Comparison of ENCODE assay signal across 9 mouse cellular contexts in the genomic region with DNA sequence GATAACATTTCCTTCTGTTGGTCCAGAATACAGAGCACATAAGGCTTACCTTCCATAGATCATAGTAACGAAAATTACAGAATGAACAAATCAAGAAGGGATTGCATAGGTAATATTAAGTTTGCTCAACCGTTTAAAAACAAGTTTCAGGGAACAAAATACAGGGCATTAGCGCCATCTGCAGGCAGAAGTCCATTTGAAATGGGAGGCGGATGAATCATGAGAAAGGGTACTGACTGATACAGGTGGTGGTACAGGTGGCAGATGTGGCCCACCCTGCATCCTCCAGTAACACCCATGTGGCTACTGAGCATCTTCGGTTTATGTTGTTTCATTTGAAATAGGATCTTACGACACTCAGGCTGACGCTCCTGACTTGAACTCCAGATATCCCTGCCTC. TPM values are rescaled to one million over a fixed set of nuclear protein-coding genes. Genes with fewer than 3 reads are reported as not detected.
DNase-seq lines count a peak whose midpoint lies in the region; ATAC-seq lines count a peak whose summit lies in the region.
"Had no signal": no experiment of that assay in that cellular context is flagged by ENCODE, and none has a peak within 500 bp of the region (broad histone marks: within the 10 kb centered on the region; RNA-seq: fewer than 3 reads in every experiment).

No protein-coding gene starts in this region.

- H3K4me2 ChIP-seq in forebrain, embryonic 13.5 days: no peak overlapping the region
- H3K4me2 ChIP-seq: limb, embryonic 13.5 days had no signal

- peaks cover 8% of the 10 kb centered on the region for H3K9me3 ChIP-seq in forebrain, embryonic 10.5 days
- H3K9me3 ChIP-seq in forebrain, embryonic 13.5 days (replicated peaks): peaks cover 4% of the 10 kb centered on the region; the same call in 1 of the 2 replicates

- H3K9ac ChIP-seq in forebrain, embryonic 13.5 days: no peak overlapping the region
- H3K9ac ChIP-seq: limb, embryonic 13.5 days had no signal

- H3K4me1 ChIP-seq in forebrain, embryonic 10.5 days: no peaks in the 10 kb centered on the region
- H3K4me1 ChIP-seq in forebrain, embryonic 13.5 days: no peaks in the 10 kb centered on the region

- DNase-seq in forebrain, embryonic 10.5 days (ENCODE audit: extremely low spot score, low spot score): peak; percentile 58
- DNase-seq in 3T3-L1 (ENCODE audit: low read depth, low spot score): peak; percentile 78
- DNase-seq in adrenal gland, postnatal 10 days: peak; percentile 82
- peak; percentile 30 for DNase-seq in fibroblast of lung, adult 2 months (ENCODE audit: low read depth)
- peak; percentile 88 for DNase-seq in kidney, postnatal 10 days
- peak; percentile 53 to 54 for DNase-seq in lung, adult 18-20 months
- peak; percentile 68 for DNase-seq in right cerebral cortex, postnatal 25 days

- no peaks in the 10 kb centered on the region for H3K27me3 ChIP-seq in forebrain, embryonic 10.5 days (ENCODE audit: poor library complexity, severe bottlenecking)
- H3K27me3 ChIP-seq in forebrain, embryonic 13.5 days: no peaks in the 10 kb centered on the region
- H3K27me3 ChIP-seq: limb, embryonic 13.5 days had no signal

- WGBS in forebrain, embryonic 10.5 days: 42% methylated on average over 7 of the region's 7 CpGs
- WGBS in forebrain, embryonic 13.5 days: 39% methylated on average over 7 of the region's 7 CpGs

- ATAC-seq in forebrain, embryonic 13.5 days: no peak

- H3K36me3 ChIP-seq in forebrain, embryonic 10.5 days (replicated peaks): no peaks in the 10 kb centered on the region
- no peaks in the 10 kb centered on the region for H3K36me3 ChIP-seq in forebrain, embryonic 13.5 days (ENCODE audit: poor library complexity, severe bottlenecking)
- H3K36me3 ChIP-seq: limb, embryonic 13.5 days had no signal

- no peak overlapping the region for H3K4me3 ChIP-seq in forebrain, embryonic 10.5 days
- H3K4me3 ChIP-seq in forebrain, embryonic 13.5 days: no peak overlapping the region
- H3K4me3 ChIP-seq: limb, embryonic 13.5 days had no signal

- H3K27ac ChIP-seq in forebrain, embryonic 10.5 days: no peak overlapping the region
- no peak overlapping the region for H3K27ac ChIP-seq in forebrain, embryonic 13.5 days
- H3K27ac ChIP-seq: limb, embryonic 13.5 days had no signal

RNA-seq across cellular contexts. Expression of gene Srd5a3, which starts 21.6 kb away (rescaled TPM):
- 22.8 and 22.9 TPM in 2 replicates for polyA plus RNA-seq in forebrain, embryonic 10.5 days (2016; fragmentation: Nextera tagmentation; extraction: Ambion mirVana)
- polyA plus RNA-seq in forebrain, embryonic 13.5 days (2015; fragmentation: Nextera tagmentation; extraction: Ambion mirVana): 15.4 and 16.5 TPM in 2 replicates
- total RNA-seq in adrenal gland, postnatal 10 days (2021): 10 to 100 TPM; 24.1 to 26.2 TPM

Comparison
In these comparisons a context has a peak if more than half of its experiments do, and no peak if none do; other contexts are left out.
1. DNase-seq: peak in every context shown above with its lines; median percentile 88 in kidney, postnatal 10 days; 82 in adrenal gland, postnatal 10 days; 78 in 3T3-L1; 68 in right cerebral cortex, postnatal 25 days; 58 in forebrain, embryonic 10.5 days; 54 in lung, adult 18-20 months; 30 in fibroblast of lung, adult 2 months.